Mouse (Mus musculus) embryo, embryonic 11.5 days (tissue): ENCODE data around the gene Taf13.

Experiments
- DNase-seq: peaks from one replicate; pipeline ENCODE4 v3.0.0-alpha.2; 2012; ENCODE audit warnings: low read depth, low spot score

Taf13 gene

DNA sequence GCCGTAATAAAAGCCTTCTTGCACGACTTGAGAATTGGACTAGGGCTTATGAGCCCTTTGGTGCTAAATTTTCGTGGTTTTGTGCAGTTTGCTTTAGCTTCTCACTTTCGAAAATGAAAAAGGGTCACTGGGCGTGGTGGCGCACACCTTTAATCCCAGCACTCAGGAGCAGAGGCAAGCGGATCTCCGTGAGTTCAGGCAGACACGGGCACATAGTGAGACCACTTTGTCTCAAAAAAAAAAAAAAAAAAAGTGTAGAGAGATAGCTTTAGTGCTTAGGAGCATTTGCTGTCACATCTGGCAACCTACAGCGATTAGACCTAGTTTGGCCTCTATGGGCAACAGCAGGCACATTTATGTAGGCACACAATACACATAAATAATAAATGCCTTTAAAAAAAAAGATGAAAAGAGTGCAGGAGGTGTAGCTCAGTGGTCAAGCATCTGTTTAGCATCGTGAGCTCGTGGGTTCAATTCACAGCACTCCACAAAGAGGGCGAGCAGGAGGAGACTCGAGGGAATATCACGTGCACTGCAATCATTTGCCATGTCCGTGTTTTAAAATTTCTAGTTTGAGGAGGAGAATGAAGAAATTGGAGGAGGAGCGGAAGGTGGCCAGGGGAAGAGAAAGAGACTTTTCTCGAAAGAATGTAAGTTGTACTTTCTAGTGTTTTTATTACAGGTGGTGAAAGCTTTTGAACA lies 962 bp downstream of the Taf13 start:
- no peak for DNase-seq

DNA sequence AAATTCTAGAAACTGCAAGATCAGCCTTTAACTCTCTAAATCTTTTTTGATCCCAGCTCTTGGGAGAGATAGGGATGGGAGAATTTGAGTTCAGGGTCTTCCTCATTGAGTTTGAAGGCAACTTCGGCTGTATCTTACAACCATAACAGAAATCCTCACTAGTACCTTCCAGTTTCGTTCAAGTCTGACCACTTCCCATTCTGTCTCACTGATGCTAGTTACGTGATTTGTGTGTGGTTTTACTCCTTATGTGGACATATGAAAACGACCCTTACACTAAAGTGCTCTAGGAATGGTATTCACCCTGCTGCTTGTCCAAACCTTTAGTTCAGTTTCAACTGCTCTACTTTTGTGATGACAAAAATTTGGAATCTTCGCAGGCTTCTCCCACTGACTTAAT lies 2.5 kb downstream of the Taf13 start:
- no peak for DNase-seq

DNA sequence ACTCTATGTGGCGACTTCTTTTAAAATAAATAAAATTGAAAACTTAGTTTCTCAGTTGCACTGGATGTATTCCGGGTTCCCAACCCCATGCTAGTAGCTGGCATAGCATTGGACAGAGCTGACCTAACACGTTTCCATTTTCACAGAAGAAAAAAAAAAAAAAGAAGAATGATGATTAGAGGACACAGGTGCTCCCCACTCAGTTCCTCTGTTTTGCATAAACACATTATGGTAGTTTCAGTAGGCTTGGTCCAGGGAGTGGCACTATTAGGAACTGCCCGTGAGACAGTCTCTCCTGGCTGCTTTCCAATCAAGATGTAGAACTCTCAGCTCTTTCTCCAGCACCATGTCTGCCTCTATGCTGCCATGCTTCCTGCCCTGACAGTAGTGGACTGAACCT lies 13.1 kb downstream of the Taf13 start:
- DNase-seq, result no peak

DNA sequence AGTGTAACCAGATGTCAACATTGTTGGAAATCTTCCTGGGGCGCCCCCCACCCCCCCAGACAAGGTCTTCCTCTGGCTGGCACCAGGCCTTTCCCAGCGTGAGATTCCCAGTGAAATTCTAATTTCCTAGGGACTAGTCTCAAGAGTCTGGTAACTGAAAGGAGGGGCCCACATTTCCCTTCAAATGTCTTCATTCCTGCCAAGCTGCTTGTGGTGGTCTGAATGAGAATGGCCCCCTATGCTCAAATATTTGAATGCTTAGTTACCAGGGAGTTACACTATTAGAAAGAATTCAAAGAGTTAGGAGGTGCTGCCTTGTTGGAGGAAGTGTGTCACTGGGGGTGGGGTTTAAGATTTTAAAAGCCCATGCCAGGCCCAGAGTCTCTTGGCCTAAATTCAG lies 16.9 kb downstream of the Taf13 start:
- DNase-seq, result no peak

DNA sequence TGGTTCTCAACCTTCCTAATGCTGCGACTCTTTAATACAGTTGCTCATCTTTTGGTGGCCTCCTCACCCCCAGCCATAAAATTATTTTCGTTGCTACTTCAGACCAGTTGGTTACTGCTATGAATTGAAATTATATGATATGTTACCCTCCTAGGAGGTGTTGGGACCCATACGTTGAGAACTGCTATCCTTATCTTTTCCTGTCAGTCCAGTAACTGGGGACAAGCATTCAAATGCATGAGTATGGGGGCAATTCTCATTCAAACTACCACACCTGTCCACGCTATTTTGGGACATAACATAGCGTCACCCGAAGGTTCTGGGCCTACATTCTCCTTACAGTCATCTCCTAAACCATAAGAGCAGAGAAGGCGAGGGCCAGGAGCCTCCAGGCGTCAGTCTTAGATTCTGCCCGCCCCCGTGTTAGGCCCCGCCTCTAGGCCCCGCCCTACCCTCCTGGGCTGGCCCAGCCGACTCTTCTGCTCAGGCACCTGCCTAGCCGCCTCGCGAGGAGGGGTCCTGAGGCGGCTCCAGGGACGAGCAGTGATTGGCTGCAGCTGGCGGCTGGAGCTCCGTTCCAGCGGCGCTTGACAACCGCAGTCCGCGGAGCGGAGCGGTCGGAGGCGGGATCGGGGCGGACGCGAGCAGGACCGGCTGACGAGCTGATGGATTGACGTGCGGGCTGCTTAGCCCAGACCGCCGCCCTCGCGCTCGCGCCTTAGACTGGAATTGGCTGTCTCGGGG lies 19.5 kb downstream of the Taf13 start, which contains the start of gene Wdr47:
Gene Wdr47, plus strand, starts transcription at position 494 of the 744 bp plus-strand sequence.
- peak; percentile 92 for DNase-seq

DNA sequence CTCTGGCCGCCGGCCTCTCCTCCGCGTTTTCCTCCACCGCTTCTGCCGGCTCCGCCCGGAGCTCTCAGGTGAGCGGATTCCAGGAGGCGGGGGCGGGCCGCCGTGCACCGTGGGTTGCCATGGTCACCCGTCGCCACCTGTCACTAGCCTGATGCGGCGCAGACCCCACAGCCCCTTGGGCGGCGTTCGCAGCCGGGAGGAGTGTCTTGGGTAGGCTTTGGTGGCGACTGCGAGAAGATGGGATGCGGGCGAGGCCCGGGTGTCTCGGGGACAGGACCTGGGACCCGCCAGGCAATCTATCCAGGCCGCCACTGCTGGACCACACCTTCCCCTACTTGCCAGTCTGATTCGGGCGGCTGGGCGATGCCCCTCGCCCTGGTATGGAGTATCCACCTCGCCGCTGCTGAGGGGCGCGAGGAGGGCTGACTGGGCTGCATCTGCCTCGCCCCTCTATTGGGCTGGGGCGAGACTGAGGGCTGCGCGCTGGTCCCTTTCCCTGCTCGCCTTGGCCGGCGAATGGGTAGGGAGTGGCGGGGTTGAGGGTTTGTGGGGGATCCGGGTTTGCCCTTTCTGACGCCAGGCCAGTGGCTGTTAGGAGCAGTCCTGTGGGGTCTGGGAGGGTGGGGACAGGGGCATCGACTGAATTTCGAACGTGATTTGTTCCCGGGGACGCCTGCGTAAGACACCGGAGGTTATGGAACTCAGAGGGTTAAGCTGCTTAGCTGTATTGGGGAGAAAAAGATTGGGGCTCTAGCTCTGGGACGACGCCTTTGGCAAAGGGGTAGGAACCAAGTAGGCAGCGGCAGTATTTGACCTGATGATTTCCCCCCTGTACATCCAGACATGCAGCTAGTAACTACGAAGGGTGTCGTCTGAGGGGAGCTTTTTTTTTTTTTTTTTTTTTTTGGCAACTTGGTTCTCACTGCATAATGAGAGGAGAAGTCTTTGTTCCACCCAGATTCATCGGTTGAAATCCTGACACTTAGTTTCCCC lies 20.3 kb downstream of the Taf13 start:
- no peak for DNase-seq

DNA sequence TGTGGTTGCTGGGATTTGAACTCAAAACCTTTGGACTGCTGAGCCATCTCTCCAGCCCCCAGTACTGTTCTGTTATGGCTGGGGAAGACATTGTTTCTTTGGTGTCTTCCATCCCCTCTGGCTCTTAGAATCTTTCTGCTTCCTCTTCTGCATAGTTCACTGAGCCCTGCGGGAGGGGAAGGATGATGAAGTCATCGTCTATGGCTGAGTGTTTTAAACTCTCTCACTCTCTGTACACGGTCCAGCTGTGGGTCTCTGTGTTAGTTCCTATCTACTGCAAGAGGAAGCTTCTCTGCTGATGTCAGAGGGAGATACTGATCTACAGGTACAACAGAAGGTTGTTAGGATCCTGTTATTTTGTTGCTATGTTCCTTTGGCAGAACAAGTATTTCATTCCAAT lies 37.4 kb downstream of the Taf13 start:
- DNase-seq, result no peak
